Mouse (Mus musculus) liver, adult 2 months (tissue): ENCODE measurements at regions not wholly inside any gene's neighbourhood (a gene's known extent, or its start where the extent isn't known, plus 50 kb on each side); places are given as distances from the start of the nearest gene placed in this dataset.

Source experiments
- CTCF ChIP-seq: fragments of 200-500 bp; IDR thresholded peaks from 2 replicates; pipeline ENCODE4 v1.5.1; 2011; ENCODE audit warnings: low read depth, low read length, control low read depth
- POLR2A ChIP-seq: fragments of 200-500 bp; IDR thresholded peaks from 2 replicates; pipeline ENCODE4 v1.6.1; 2011; ENCODE audit warnings: low read length, control low read depth; ENCODE audit not compliant: insufficient read depth; ENCODE audit errors: extremely low read depth

GRCm38 (mm10) chr4:124175531-124175930, 257.7 kb upstream of the 4930535I16Rik start:
- no peak for TF ChIP-seq CTCF
- TF ChIP-seq POLR2A = no peak
